8 mouse cellular contexts compared by ENCODE assay signal in genomic region chr1:192726996-192727624, GRCm38 (mm10). TPM values are rescaled to one million over a fixed set of nuclear protein-coding genes. Genes with fewer than 3 reads are reported as not detected.
DNase-seq lines count a peak whose midpoint lies in the region; ATAC-seq and TF ChIP-seq lines count a peak whose summit lies in the region.

No protein-coding gene starts in this region.

- no peak overlapping the region for H3K27ac ChIP-seq in embryonic facial prominence, embryonic 11.5 days (replicated peaks; ENCODE audit: low read depth, low read length)
- H3K27ac ChIP-seq in heart, embryonic 11.5 days (ENCODE audit: low read depth, low read length): no peak overlapping the region
- H3K27ac ChIP-seq in kidney, embryonic 16.5 days (ENCODE audit: low read length): no peak overlapping the region
- H3K27ac ChIP-seq in olfactory bulb, adult 2 months (ENCODE audit: insufficient read depth, low read depth, low read length): no peak overlapping the region

- no peaks in the 10 kb centered on the region for H3K36me3 ChIP-seq in embryonic facial prominence, embryonic 11.5 days (replicated peaks; ENCODE audit: control insufficient read depth, insufficient read depth, low read depth, low read length)
- H3K36me3 ChIP-seq in heart, embryonic 11.5 days (ENCODE audit: control insufficient read depth, insufficient read depth, low read length): no peaks in the 10 kb centered on the region
- H3K36me3 ChIP-seq in kidney, embryonic 16.5 days (ENCODE audit: insufficient read depth, low read length): no peaks in the 10 kb centered on the region

- no peaks in the 10 kb centered on the region for H3K9me3 ChIP-seq in embryonic facial prominence, embryonic 11.5 days (replicated peaks; ENCODE audit: control insufficient read depth, low read length)
- H3K9me3 ChIP-seq in heart, embryonic 11.5 days (replicated peaks; ENCODE audit: control insufficient read depth, low read length): no peaks in the 10 kb centered on the region
- no peaks in the 10 kb centered on the region for H3K9me3 ChIP-seq in kidney, embryonic 16.5 days (ENCODE audit: low read length)

- no peaks in the 10 kb centered on the region for H3K4me1 ChIP-seq in embryonic facial prominence, embryonic 11.5 days (ENCODE audit: control insufficient read depth, insufficient read depth, low read length)
- no peaks in the 10 kb centered on the region for H3K4me1 ChIP-seq in heart, embryonic 11.5 days (ENCODE audit: control insufficient read depth, insufficient read depth, low read length)
- peaks cover 8% of the 10 kb centered on the region for H3K4me1 ChIP-seq in kidney, embryonic 16.5 days (ENCODE audit: insufficient read depth, low read length)
- no peaks in the 10 kb centered on the region for H3K4me1 ChIP-seq in lung, adult 2 months (ENCODE audit: control insufficient read depth, insufficient read depth, low read length)
- peaks cover 4% of the 10 kb centered on the region; the same call in 1 of the 2 replicates for H3K4me1 ChIP-seq in olfactory bulb, adult 2 months (ENCODE audit: control insufficient read depth, insufficient read depth, low read length)

- no peak overlapping the region for H3K9ac ChIP-seq in embryonic facial prominence, embryonic 11.5 days (replicated peaks; ENCODE audit: low read length)
- H3K9ac ChIP-seq in heart, embryonic 11.5 days (ENCODE audit: low read depth, low read length): no peak overlapping the region
- no peak overlapping the region for H3K9ac ChIP-seq in kidney, embryonic 16.5 days (replicated peaks; ENCODE audit: low read length)

- no peak overlapping the region for H3K4me3 ChIP-seq in embryonic facial prominence, embryonic 11.5 days (ENCODE audit: low read depth, low read length)
- H3K4me3 ChIP-seq in heart, embryonic 11.5 days (ENCODE audit: low read depth, low read length): no peak overlapping the region
- H3K4me3 ChIP-seq in kidney, embryonic 16.5 days (ENCODE audit: low read length): no peak overlapping the region
- H3K4me3 ChIP-seq in lung, adult 2 months (replicated peaks; ENCODE audit: extremely low read depth, low read depth, low read length): no peak overlapping the region
- no peak overlapping the region for H3K4me3 ChIP-seq in olfactory bulb, adult 2 months (ENCODE audit: insufficient read depth, low read depth, low read length)

- 52% methylated on average over 11 of the region's 11 CpGs for WGBS in embryonic facial prominence, embryonic 11.5 days
- whole genome bisulfite sequencing in heart, embryonic 11.5 days (ENCODE audit: insufficient replicate concordance): 53% methylated on average over 11 of the region's 11 CpGs
- 55% methylated on average over 11 of the region's 11 CpGs for WGBS in kidney, embryonic 16.5 days
- 53% methylated on average over 11 of the region's 11 CpGs for WGBS in lung, adult 2 months
- 55% methylated on average over 11 of the region's 11 CpGs for WGBS in olfactory bulb, adult 2 months

- ATAC-seq in embryonic facial prominence, embryonic 11.5 days (replicated peaks; ENCODE audit: insufficient number of reproducible peaks, low FRiP score, low TSS enrichment, low read depth): no peak; the same call in 1 of the 2 replicates
- peak; percentile 64; the same call in 1 of the 2 replicates for ATAC-seq in heart, embryonic 11.5 days (replicated peaks; ENCODE audit: insufficient number of reproducible peaks, low FRiP score, low TSS enrichment)
- ATAC-seq in kidney, embryonic 16.5 days (ENCODE audit: low FRiP score, low TSS enrichment): peak; percentile 85

- no peak overlapping the region for H3K4me2 ChIP-seq in embryonic facial prominence, embryonic 11.5 days (ENCODE audit: low read depth, low read length)
- no peak overlapping the region for H3K4me2 ChIP-seq in heart, embryonic 11.5 days
- no peak overlapping the region for H3K4me2 ChIP-seq in kidney, embryonic 16.5 days (replicated peaks; ENCODE audit: low read depth, low read length)

- TF ChIP-seq POLR2A in lung, adult 2 months (IDR thresholded peaks at IDR 0.05; ENCODE audit: borderline replicate concordance, extremely low read depth, low read depth, low read length): no peak
- no peak for TF ChIP-seq POLR2A in olfactory bulb, adult 2 months (IDR thresholded peaks at IDR 0.05; ENCODE audit: insufficient read depth, low read depth, low read length)

- peak; percentile 80 for TF ChIP-seq CTCF in lung, adult 2 months (IDR thresholded peaks at IDR 0.05; ENCODE audit: insufficient read depth, low read length)
- TF ChIP-seq CTCF in olfactory bulb, adult 2 months (IDR thresholded peaks at IDR 0.05; ENCODE audit: insufficient read depth, low read depth, low read length): peak; percentile 93

- H3K27me3 ChIP-seq in embryonic facial prominence, embryonic 11.5 days (ENCODE audit: control insufficient read depth, insufficient read depth, low read length): no peaks in the 10 kb centered on the region
- no peaks in the 10 kb centered on the region for H3K27me3 ChIP-seq in heart, embryonic 11.5 days (ENCODE audit: control insufficient read depth, insufficient read depth, low read length)
- H3K27me3 ChIP-seq in kidney, embryonic 16.5 days (ENCODE audit: insufficient read depth, low read length): no peaks in the 10 kb centered on the region

- DNase-seq in CD8-positive naive resting alpha-beta T cell, adult 2 months (ENCODE audit: low read depth in 2 of 2, low spot score in 2 of 2): peak; percentile 20 to 41
- DNase-seq in adrenal gland, postnatal 25 days: peak; percentile 69
- peak; percentile 70 for DNase-seq in embryonic facial prominence, embryonic 11.5 days (ENCODE audit: low spot score)
- peak; percentile 56 for DNase-seq in lung, adult 2 months
- DNase-seq in thymus, postnatal 36 days: peak; percentile 52 to 63

RNA-seq across cellular contexts. Expression of gene Hhat, which starts 43.9 kb away (rescaled TPM):
- total RNA-seq in adrenal gland, postnatal 25 days (2021): 5.7 and 8.3 TPM in 2 replicates
- 9.1 and 11.7 TPM in 2 replicates for polyA plus RNA-seq in embryonic facial prominence, embryonic 11.5 days (2014; fragmentation: Nextera tagmentation; extraction: Ambion mirVana)
- 7.2 and 9.5 TPM in 2 replicates for polyA plus RNA-seq in heart, embryonic 11.5 days (2014; fragmentation: Nextera tagmentation; extraction: Ambion mirVana)
- polyA plus RNA-seq in kidney, embryonic 16.5 days (2015; fragmentation: Nextera tagmentation; extraction: Ambion mirVana): 17.5 and 17.8 TPM in 2 replicates
- polyA plus RNA-seq in lung, adult 2 months (2012; rRNA removed): 2.5 and 2.7 TPM in 2 replicates
- polyA plus RNA-seq in olfactory bulb, adult 2 months (2012; ENCODE audit: insufficient read depth, insufficient read length, low replicate concordance, missing spikeins): not detected in 2 replicates
